Mouse (Mus musculus) ES-E14 (cell line): ENCODE data around the gene Pibf1. TPM values are rescaled to one million over a fixed set of nuclear protein-coding genes. Genes with fewer than 3 reads are reported as not detected.
A peak's percentile ranks its signal among the peaks of the same experiment; 100 is the strongest.

Experiments used
- DNase-seq: peaks from one replicate; pipeline ENCODE4 v3.0.0-alpha.2; 2013; ENCODE audit warnings: low read depth, low spot score
- H3K27ac ChIP-seq: 2 replicates; pipeline ENCODE4 v1.5.1; 2012; ENCODE audit warnings: low read depth, mild to moderate bottlenecking, low read length, moderate library complexity, mixed read lengths; ENCODE audit not compliant: poor library complexity, insufficient read depth, severe bottlenecking
- H3K36me3 ChIP-seq: 2 replicates; pipeline ENCODE4 v1.6.1; 2012; ENCODE audit warnings: mild to moderate bottlenecking, low read length, moderate library complexity, mixed read lengths; ENCODE audit not compliant: control insufficient read depth, poor library complexity, insufficient read depth, severe bottlenecking
- H3K4me1 ChIP-seq, 2 experiments: fragments of 150-350 bp in 1 of 2; sonication (generic) in 1 of 2; 2 replicates each; pipeline ENCODE4 v1.6.1; 2012; ENCODE audit warnings: low read length in 2 of 2, mild to moderate bottlenecking in 1 of 2, mixed read lengths in 1 of 2; ENCODE audit not compliant: control insufficient read depth in 2 of 2, insufficient read depth in 2 of 2, poor library complexity in 1 of 2
- H3K4me3 ChIP-seq, 2 experiments: fragments of 150-350 bp in 1 of 2; sonication (generic) in 1 of 2; 2 replicates each; pipeline ENCODE4 v1.5.1; 2012; ENCODE audit warnings: low read length in 2 of 2, low read depth in 1 of 2, mild to moderate bottlenecking in 1 of 2, mixed read lengths in 1 of 2; ENCODE audit not compliant: insufficient read depth in 1 of 2, poor library complexity in 1 of 2, severe bottlenecking in 1 of 2
- H3K9ac ChIP-seq: 2 replicates; pipeline ENCODE4 v1.6.1; 2012; ENCODE audit warnings: low read depth, mild to moderate bottlenecking, low read length, mixed read lengths; ENCODE audit not compliant: poor library complexity, insufficient read depth, severe bottlenecking
- H3K9me3 ChIP-seq: fragments of 150-350 bp; sonication (generic); 2 replicates; pipeline ENCODE4 v1.6.1; 2012; ENCODE audit warnings: low read depth, mild to moderate bottlenecking, low read length; ENCODE audit not compliant: control insufficient read depth, insufficient read depth
- CHD2 ChIP-seq: IDR thresholded peaks from 2 replicates; pipeline ENCODE4 v1.6.1; 2014; ENCODE audit warnings: mild to moderate bottlenecking, low read depth, low read length, inconsistent platforms
- HCFC1 ChIP-seq: IDR thresholded peaks from 2 replicates; pipeline ENCODE4 v1.6.1; 2012; ENCODE audit warnings: low read length, inconsistent platforms, borderline replicate concordance; ENCODE audit not compliant: insufficient read depth
- MAFK ChIP-seq: IDR thresholded peaks from 2 replicates; pipeline ENCODE4 v1.6.1; 2014; ENCODE audit warnings: mild to moderate bottlenecking, low read depth, low read length, inconsistent platforms; ENCODE audit not compliant: insufficient read depth
- ZC3H11A ChIP-seq: IDR thresholded peaks from 2 replicates; pipeline ENCODE4 v1.6.1; 2012; ENCODE audit warnings: low read depth, mild to moderate bottlenecking, inconsistent platforms, low read length, borderline replicate concordance
- ZNF384 ChIP-seq: IDR thresholded peaks from 2 replicates; pipeline ENCODE4 v1.6.1; 2012; ENCODE audit warnings: low read depth, low read length, inconsistent platforms
- in situ Hi-C, 2 experiments: fragments of 600-800 bp; cut with MboI; formaldehyde crosslinking; loops; one replicate each; pipeline ENCODE4 v1.15.1; 2025; ENCODE audit warnings: low sequenced_read_pairs in 2 of 2, inconsistent platforms in 1 of 2; ENCODE audit not compliant: unreplicated experiment in 2 of 2
- total RNA-seq: library from RNA; depleted of rRNA; stranded (reverse); fragments of 300-350 nt; gene quantifications from 2 replicates; pipeline ENCODE4 v1.2.3, GENCODE M21; 2012

Gene Pibf1
- total RNA-seq, 1 experiment, result 12.9 TPM

DNA sequence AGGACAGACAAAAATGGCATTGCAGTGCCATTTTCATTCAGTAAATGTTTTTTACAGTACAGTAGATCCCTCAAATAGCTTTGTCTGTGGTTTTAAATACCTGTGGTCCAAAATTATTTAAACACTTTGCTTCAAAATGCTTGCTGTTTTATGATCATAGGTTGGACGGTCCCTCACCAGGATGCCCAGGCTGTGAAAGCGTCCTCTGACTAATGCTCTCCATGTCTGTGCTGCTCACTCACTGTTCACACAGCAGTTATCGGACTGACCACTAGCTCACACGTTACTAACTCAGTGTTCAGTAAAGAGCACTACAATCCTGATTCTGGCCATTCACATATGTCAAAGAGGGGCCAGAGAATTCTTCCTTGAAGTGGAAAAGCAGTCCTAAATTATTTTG lies 28.1 kb upstream of the Pibf1 start:
- no peaks in the 10 kb centered on the region for H3K9me3 ChIP-seq
- no peak for DNase-seq
- H3K9ac ChIP-seq, result no peak overlapping the region
- H3K4me1 ChIP-seq, result no peaks in the 10 kb centered on the region
- no peak for TF ChIP-seq MAFK
- TF ChIP-seq ZNF384, result no peak
- TF ChIP-seq ZC3H11A, result no peak
- TF ChIP-seq CHD2, result no peak
- no peak for TF ChIP-seq HCFC1
- H3K4me3 ChIP-seq, result no peak overlapping the region
- peaks cover 26% of the 10 kb centered on the region for H3K36me3 ChIP-seq
- no peak overlapping the region for H3K27ac ChIP-seq
- in situ Hi-C loops, result no loop called here

DNA sequence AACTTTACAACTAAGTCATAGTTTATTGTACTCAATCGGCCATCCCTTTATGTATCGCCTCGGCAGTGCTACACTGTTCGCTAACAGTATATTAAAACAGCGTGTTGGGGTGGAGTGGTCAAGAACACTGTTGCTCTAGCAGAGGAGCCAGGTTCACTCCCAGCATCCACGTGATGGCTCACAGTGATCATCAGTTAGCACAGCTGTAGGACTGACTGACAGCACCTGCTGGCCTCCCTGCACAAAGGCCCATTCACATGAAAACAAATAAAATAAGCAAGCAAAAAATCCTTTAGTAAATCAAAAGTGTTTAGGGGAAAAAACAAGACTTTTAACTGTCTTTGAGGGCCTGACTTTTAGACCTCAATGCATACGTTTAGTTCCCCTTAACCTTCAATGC lies 10.3 kb upstream of the Pibf1 start:
- Histone ChIP-seq H3K27ac (no peak overlapping the region), H3K9me3 (no peaks in the 10 kb centered on the region), H3K4me1 (no peaks in the 10 kb centered on the region), H3K36me3 (peaks cover 48% of the 10 kb centered on the region), H3K4me3 (no peak overlapping the region), H3K9ac (no peak overlapping the region)
- no peak for DNase-seq
- in situ Hi-C loops, result no loop called here
- TF ChIP-seq ZNF384, result no peak
- TF ChIP-seq MAFK, result no peak
- no peak for TF ChIP-seq HCFC1
- TF ChIP-seq ZC3H11A, result no peak
- TF ChIP-seq CHD2, result no peak

DNA sequence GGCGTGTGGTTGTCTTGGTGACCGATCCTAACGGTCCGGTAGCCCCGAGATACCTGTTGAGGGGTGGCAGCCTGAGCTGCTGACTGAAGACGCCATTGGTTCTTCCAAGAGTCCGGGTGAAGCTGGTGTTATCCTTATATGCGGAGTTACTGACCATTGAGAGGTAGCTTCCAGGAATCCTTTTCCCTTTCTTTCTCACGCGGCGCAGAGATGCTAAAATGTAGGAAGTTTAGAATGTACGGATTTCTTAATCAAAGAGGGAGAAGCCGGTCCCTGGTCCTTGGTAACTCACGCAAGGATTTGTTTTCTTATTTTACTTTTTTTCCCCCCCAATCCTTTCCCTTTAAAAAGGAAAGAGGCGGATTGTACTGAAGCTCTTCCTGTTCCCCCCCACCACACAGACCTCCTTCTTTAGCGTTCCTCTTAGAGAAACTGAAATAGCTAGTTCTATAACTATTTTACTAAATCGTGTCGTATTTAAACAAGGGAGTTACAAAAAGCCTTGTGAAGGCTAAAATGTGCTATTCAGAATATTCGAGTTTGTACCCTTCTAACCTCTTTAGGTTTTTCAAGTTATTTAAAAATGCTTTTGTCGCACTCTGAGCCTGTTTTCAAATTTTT lies 853 bp downstream of the Pibf1 start:
- TF ChIP-seq CHD2 (no peak), ZNF384 (no peak), HCFC1 (no peak), MAFK (no peak), ZC3H11A (no peak)

GRCm38 (mm10) chr14:99103050-99103449 lies 3.8 kb downstream of the Pibf1 start:
- Histone ChIP-seq H3K4me3 (no peak overlapping the region), H3K27ac (no peak overlapping the region), H3K9me3 (no peaks in the 10 kb centered on the region), H3K4me1 (no peaks in the 10 kb centered on the region), H3K36me3 (peaks cover 9% of the 10 kb centered on the region), H3K9ac (no peak overlapping the region)
- DNase-seq, result no peak
- no peak for TF ChIP-seq ZC3H11A
- TF ChIP-seq HCFC1, result no peak
- no peak for TF ChIP-seq ZNF384
- TF ChIP-seq CHD2, result no peak
- no peak for TF ChIP-seq MAFK
- in situ Hi-C loops, result no loop called here

More for the DNA sequence above, 853 bp downstream of the Pibf1 start:
- H3K9me3 ChIP-seq, result no peaks in the 10 kb centered on the region
- no peaks in the 10 kb centered on the region for H3K4me1 ChIP-seq
- peak overlapping the region; percentile 71 for H3K9ac ChIP-seq
- in situ Hi-C loops, result no loop called here
- H3K27ac ChIP-seq, result no peak overlapping the region
- peaks cover 25% of the 10 kb centered on the region for H3K36me3 ChIP-seq
- DNase-seq, result no peak
- H3K4me3 ChIP-seq, result peak overlapping the region; percentile 76 to 86
